Mouse (Mus musculus): ENCODE results near the gene Gpbp1l1. TPM values are rescaled to one million over a fixed set of nuclear protein-coding genes. Genes with fewer than 3 reads are reported as not detected.

Gene Gpbp1l1
- polyA plus RNA-seq (2017; shearing (Covaris generic)), result 48.2 TPM

GRCm38 (mm10) chr4:116557306-116558121, at the start of gene Gpbp1l1:
Gpbp1l1 (plus strand) TSS chr4:116557658.

DNA sequence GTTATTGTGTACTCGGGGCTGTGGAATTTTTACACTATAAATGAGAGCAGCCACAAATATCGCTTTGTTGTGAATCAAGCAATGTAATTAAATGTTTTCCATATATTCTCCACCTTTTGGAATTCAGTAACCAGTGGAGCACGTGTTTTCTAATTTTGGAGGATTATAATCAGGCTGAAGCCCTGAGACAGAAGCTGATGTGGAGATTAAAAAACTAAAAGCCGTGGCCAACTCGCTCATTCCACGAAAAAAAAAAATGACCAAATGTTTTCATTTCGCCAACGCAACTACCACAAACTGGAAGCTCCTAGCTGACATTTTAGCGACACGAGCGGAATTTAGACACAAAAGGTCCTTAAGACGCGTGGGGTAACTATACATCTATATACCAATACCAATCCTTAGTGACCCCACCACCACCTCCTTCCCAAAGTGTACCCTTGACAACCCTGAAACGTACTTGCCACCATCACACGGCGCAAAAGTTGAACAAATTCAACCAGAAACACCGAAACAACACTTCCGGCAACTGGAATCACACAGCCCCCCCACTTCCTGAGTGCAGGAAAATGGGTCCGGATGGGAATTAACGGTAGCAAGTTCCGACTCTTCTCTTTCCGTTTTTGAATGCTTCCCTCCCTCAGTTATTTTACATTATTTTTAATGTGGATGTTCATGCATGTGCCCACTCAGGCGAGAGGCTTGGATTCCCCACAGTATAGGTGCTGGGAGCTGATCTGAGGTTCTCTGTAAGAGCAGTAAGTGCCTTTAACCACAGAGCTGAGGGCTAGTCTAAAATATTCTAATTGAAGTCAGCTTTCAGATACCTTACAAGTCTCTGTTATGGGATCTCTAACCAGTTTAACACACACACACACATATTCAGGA, 1.8 kb upstream of the Gpbp1l1 start, which contains the start of gene Tmem69:
Gene Tmem69 (minus strand): TSS at position 524 of the 888 bp plus-strand sequence.

GRCm38 (mm10) chr4:116596379-116596778, 38.9 kb downstream of the Gpbp1l1 start, which contains the start of gene Ccdc17:
Ccdc17 (plus strand) TSS chr4:116596654.

GRCm38 (mm10) chr4:116627722-116628662, 70.5 kb downstream of the Gpbp1l1 start, which contains the start of gene Nasp:
Nasp (minus strand) TSS chr4:116627941.

Other genes with a start within 250 kb of the Gpbp1l1 start
- 3.1 TPM for gene Mast2, start 93.5 kb upstream of the Gpbp1l1 start, polyA plus RNA-seq (2017; shearing (Covaris generic))
- gene Ipp, start 50.1 kb upstream of the Gpbp1l1 start, polyA plus RNA-seq (2017; shearing (Covaris generic)), result 17.8 TPM
- gene Tmem69, start 1.7 kb upstream of the Gpbp1l1 start, polyA plus RNA-seq (2017; shearing (Covaris generic)), result 30.3 TPM
- 15.1 TPM for gene Ccdc17, start 39.0 kb downstream of the Gpbp1l1 start, polyA plus RNA-seq (2017; shearing (Covaris generic))
- 47.8 TPM for gene Nasp, start 70.3 kb downstream of the Gpbp1l1 start, polyA plus RNA-seq (2017; shearing (Covaris generic))
- gene Akr1a1, start 94.0 kb downstream of the Gpbp1l1 start, polyA plus RNA-seq (2017; shearing (Covaris generic)), result 361 TPM
- 665 TPM for gene Prdx1, start 127.9 kb downstream of the Gpbp1l1 start, polyA plus RNA-seq (2017; shearing (Covaris generic))
- gene Mmachc, start 150.7 kb downstream of the Gpbp1l1 start, polyA plus RNA-seq (2017; shearing (Covaris generic)), result 9.6 TPM
- gene Ccdc163, start 150.9 kb downstream of the Gpbp1l1 start, polyA plus RNA-seq (2017; shearing (Covaris generic)), result 21.5 TPM
- gene Tesk2, start 163.3 kb downstream of the Gpbp1l1 start, polyA plus RNA-seq (2017; shearing (Covaris generic)), result 7.8 TPM
- 41.8 TPM for gene Toe1, start 250.0 kb downstream of the Gpbp1l1 start, polyA plus RNA-seq (2017; shearing (Covaris generic))

All from activated CD4-positive, CD25-positive, alpha-beta regulatory T cell, adult 9 weeks (primary cell).